Mouse (Mus musculus) spleen, postnatal 14 days (tissue): ENCODE results near the gene Camkk2.

Experiments
- DNase-seq, 2 experiments: peaks; one replicate each; pipeline ENCODE4 v3.0.0; 2021 to 2022; ENCODE audit warnings: low spot score in 2 of 2

Gene Camkk2

GRCm38 (mm10) chr5:122736761-122737160 lies 42.4 kb downstream of the Camkk2 start:
- DNase-seq: no peak

- no peak for DNase-seq
Measured at GRCm38 (mm10) chr5:122735853-122736252, 43.4 kb downstream of the Camkk2 start.

- DNase-seq: no peak
Measured at GRCm38 (mm10) chr5:122733881-122734280, 45.3 kb downstream of the Camkk2 start.

GRCm38 (mm10) chr5:122731991-122732673 lies 47.1 kb downstream of the Camkk2 start:
- DNase-seq: no peak

- peak; percentile 57 to 72 for DNase-seq
Measured at GRCm38 (mm10) chr5:122731321-122731720, 47.9 kb downstream of the Camkk2 start.

GRCm38 (mm10) chr5:122730776-122731175 lies 48.4 kb downstream of the Camkk2 start:
- DNase-seq: no peak

- DNase-seq: no peak
Measured at GRCm38 (mm10) chr5:122727096-122727495, 52.1 kb downstream of the Camkk2 start.

- DNase-seq: no peak
Measured at GRCm38 (mm10) chr5:122726595-122726994, 52.6 kb downstream of the Camkk2 start.

GRCm38 (mm10) chr5:122726068-122726467 lies 53.1 kb downstream of the Camkk2 start:
- DNase-seq: peak in 1 of 2 experiments; percentile 62

- no peak for DNase-seq
Measured at GRCm38 (mm10) chr5:122725453-122725852, 53.8 kb downstream of the Camkk2 start.

- no peak for DNase-seq
Measured at GRCm38 (mm10) chr5:122719168-122719567, 60.0 kb downstream of the Camkk2 start.

- no peak for DNase-seq
Measured at GRCm38 (mm10) chr5:122718400-122718799, 60.8 kb downstream of the Camkk2 start.

- no peak for DNase-seq
Measured at GRCm38 (mm10) chr5:122716793-122717192, 62.4 kb downstream of the Camkk2 start.

GRCm38 (mm10) chr5:122715723-122716122 lies 63.5 kb downstream of the Camkk2 start:
- DNase-seq: no peak

GRCm38 (mm10) chr5:122708819-122709218 lies 70.4 kb downstream of the Camkk2 start:
- no peak for DNase-seq

GRCm38 (mm10) chr5:122707276-122708181 lies 71.7 kb downstream of the Camkk2 start, which contains the start of gene P2rx4:
TSS of gene P2rx4 (plus strand) at chr5:122707544.
- DNase-seq: peak; percentile 62 to 73

- DNase-seq: no peak
Measured at GRCm38 (mm10) chr5:122706917-122707275, 72.3 kb downstream of the Camkk2 start.

- DNase-seq: no peak
Measured at GRCm38 (mm10) chr5:122705174-122705573, 74.0 kb downstream of the Camkk2 start.

- DNase-seq: no peak
Measured at GRCm38 (mm10) chr5:122704571-122704970, 74.6 kb downstream of the Camkk2 start.

GRCm38 (mm10) chr5:122703574-122703973 lies 75.6 kb downstream of the Camkk2 start:
- no peak for DNase-seq

- DNase-seq: no peak
Measured at GRCm38 (mm10) chr5:122702156-122702555, 77.1 kb downstream of the Camkk2 start.

GRCm38 (mm10) chr5:122700837-122701212 lies 78.4 kb downstream of the Camkk2 start:
- DNase-seq: no peak
